Mouse (Mus musculus): ENCODE results near the gene Smpdl3a. TPM values are rescaled to one million over a fixed set of nuclear protein-coding genes. Genes with fewer than 3 reads are reported as not detected.

Gene Smpdl3a
- polyA plus RNA-seq (2015; fragmentation: Nextera tagmentation; extraction: Ambion mirVana): 65.1 and 67.5 TPM in 2 replicates

DNA sequence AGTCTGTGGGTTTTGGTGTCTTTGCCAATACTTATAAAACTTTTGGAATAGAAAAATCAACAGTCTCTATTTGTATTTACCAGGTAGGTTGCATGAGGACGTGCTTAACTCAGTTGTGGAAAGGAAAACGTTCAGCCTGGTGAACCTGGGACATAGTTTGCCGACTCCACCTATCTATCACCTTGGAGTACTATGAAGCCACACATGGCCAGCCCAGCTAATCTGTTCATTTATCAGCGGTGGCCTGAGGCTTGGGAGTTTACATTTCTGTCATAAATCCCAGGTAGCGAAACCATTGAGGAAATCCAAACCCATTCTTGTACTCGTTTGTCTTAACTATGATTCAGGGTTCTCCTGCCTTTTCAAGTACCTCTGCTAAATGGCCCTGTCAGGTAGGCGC, at the start of gene Smpdl3a:
TSS of gene Smpdl3a (plus strand) at position 318 of the 400 bp plus-strand sequence.
- Histone ChIP-seq H3K9ac (ENCODE audit: low read length) (peak within 1 kb of the TSS; percentile 87), H3K27me3 (ENCODE audit: control insufficient read depth, insufficient read depth, low read length) (no peaks in the 10 kb centered on the region), H3K27ac (replicated peaks) (peak within 1 kb of the TSS; percentile 95), H3K36me3 (ENCODE audit: control insufficient read depth, insufficient read depth, low read length) (no peaks in the 10 kb centered on the region), H3K4me3 (ENCODE audit: low read depth, low read length) (peak within 1 kb of the TSS; percentile 68), H3K4me2 (replicated peaks; ENCODE audit: low read depth) (peak within 1 kb of the TSS; percentile 96), H3K4me1 (replicated peaks; ENCODE audit: control insufficient read depth, insufficient read depth) (0 out of 2 replicates have a peak, but pooled peaks cover 2% of the 10 kb centered on the region), H3K9me3 (ENCODE audit: control insufficient read depth, low read length) (no peaks in the 10 kb centered on the region)
- WGBS: 45% methylated on average over 7 of the region's 7 CpGs
- peak; percentile 74 for ATAC-seq (ENCODE audit: low FRiP score, low TSS enrichment)
- no peak for TF ChIP-seq CTCF (IDR thresholded peaks at IDR 0.05; ENCODE audit: low read depth)
- TF ChIP-seq EP300 (optimal IDR thresholded peaks at IDR 0.05): no peak
- no peak for DNase-seq (ENCODE audit: low spot score)

DNA sequence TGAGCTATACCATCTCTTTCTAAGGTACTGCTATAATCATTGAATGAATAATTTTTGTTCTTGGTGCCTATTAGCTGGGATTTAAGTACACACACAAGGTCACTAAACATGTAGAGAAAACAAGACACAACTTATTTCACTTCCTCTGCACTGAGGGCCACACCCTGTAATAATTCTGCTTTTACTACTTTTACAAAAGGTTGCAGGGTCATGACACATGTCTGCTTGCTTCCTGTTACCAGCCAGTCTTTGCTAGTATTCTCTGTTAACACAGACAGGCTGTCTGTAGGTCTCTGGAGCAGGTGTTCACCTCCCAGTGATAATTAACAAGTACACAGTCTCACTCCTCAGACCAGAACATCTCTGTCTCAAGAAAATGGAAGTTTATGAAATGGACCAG, 48.7 kb upstream of the Smpdl3a start:
- H3K27me3 ChIP-seq (ENCODE audit: control insufficient read depth, insufficient read depth, low read length): no peaks in the 10 kb centered on the region
- no peaks in the 10 kb centered on the region for H3K4me1 ChIP-seq (replicated peaks; ENCODE audit: control insufficient read depth, insufficient read depth)
- TF ChIP-seq EP300 (optimal IDR thresholded peaks at IDR 0.05) (no peak), CTCF (IDR thresholded peaks at IDR 0.05; ENCODE audit: low read depth) (no peak)
- no peak overlapping the region for H3K4me2 ChIP-seq (replicated peaks; ENCODE audit: low read depth)
- no peaks in the 10 kb centered on the region for H3K36me3 ChIP-seq (ENCODE audit: control insufficient read depth, insufficient read depth, low read length)
- no peak for ATAC-seq (ENCODE audit: low FRiP score, low TSS enrichment)
- H3K9me3 ChIP-seq (ENCODE audit: control insufficient read depth, low read length): no peaks in the 10 kb centered on the region
- no peak overlapping the region for H3K9ac ChIP-seq (ENCODE audit: low read length)
- H3K4me3 ChIP-seq (ENCODE audit: low read depth, low read length): no peak overlapping the region
- DNase-seq (ENCODE audit: low spot score): no peak
- H3K27ac ChIP-seq (replicated peaks): no peak overlapping the region

DNA sequence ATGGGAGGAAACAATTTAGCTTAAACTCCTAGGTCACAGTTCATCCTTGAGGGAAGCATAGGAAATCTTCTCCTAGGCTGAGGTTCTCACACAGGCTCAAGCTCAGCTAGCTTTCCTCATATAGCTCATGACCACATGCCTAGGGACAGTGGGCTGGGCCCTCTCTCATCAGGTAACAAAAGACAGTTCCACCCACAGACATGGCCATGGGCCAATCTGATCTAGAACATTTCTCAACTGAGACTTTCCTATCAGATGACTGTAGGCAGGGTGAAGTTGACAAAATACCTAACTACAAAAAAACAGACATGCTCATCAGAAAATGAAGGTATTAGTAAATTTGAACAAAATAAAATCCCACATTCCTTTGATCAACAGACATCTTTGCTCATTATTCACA, 47.0 kb upstream of the Smpdl3a start:
- Histone ChIP-seq H3K27ac (replicated peaks) (no peak overlapping the region), H3K4me1 (replicated peaks; ENCODE audit: control insufficient read depth, insufficient read depth) (no peaks in the 10 kb centered on the region), H3K27me3 (ENCODE audit: control insufficient read depth, insufficient read depth, low read length) (no peaks in the 10 kb centered on the region), H3K9ac (ENCODE audit: low read length) (no peak overlapping the region), H3K36me3 (ENCODE audit: control insufficient read depth, insufficient read depth, low read length) (no peaks in the 10 kb centered on the region), H3K4me3 (ENCODE audit: low read depth, low read length) (no peak overlapping the region), H3K9me3 (ENCODE audit: control insufficient read depth, low read length) (no peaks in the 10 kb centered on the region), H3K4me2 (replicated peaks; ENCODE audit: low read depth) (no peak overlapping the region)
- DNase-seq (ENCODE audit: low spot score) (no peak), ATAC-seq (ENCODE audit: low FRiP score, low TSS enrichment) (no peak)
- TF ChIP-seq CTCF (IDR thresholded peaks at IDR 0.05; ENCODE audit: low read depth) (no peak), EP300 (optimal IDR thresholded peaks at IDR 0.05) (no peak)

DNA sequence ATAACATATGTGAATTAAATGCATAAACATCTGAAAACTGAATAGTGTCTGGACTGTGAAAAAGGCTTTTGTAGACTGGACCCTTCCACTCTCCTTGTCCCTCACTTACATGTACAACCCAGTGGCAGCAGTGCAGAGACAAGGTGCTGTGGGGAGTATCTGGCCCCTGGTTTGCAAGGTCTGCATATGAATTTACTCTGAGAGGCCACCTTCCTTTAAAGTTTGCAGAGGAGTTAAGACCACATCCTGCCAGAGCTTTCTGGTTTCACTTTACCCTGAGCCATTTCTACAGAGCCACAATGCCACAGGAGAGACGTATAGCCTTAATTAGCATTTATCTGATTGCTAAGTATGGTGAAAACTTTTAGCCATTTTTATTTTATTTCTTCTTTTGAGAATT, 40.8 kb upstream of the Smpdl3a start:
- Histone ChIP-seq H3K27me3 (ENCODE audit: control insufficient read depth, insufficient read depth, low read length) (no peaks in the 10 kb centered on the region), H3K36me3 (ENCODE audit: control insufficient read depth, insufficient read depth, low read length) (no peaks in the 10 kb centered on the region), H3K27ac (replicated peaks) (no peak overlapping the region), H3K4me1 (replicated peaks; ENCODE audit: control insufficient read depth, insufficient read depth) (no peaks in the 10 kb centered on the region), H3K4me2 (replicated peaks; ENCODE audit: low read depth) (no peak overlapping the region), H3K9me3 (ENCODE audit: control insufficient read depth, low read length) (no peaks in the 10 kb centered on the region), H3K4me3 (ENCODE audit: low read depth, low read length) (no peak overlapping the region), H3K9ac (ENCODE audit: low read length) (no peak overlapping the region)
- WGBS: 56% methylated on average over 1 of the region's 1 CpGs
- TF ChIP-seq EP300 (optimal IDR thresholded peaks at IDR 0.05) (no peak), CTCF (IDR thresholded peaks at IDR 0.05; ENCODE audit: low read depth) (no peak)
- ATAC-seq (ENCODE audit: low FRiP score, low TSS enrichment): no peak
- DNase-seq (ENCODE audit: low spot score): no peak

DNA sequence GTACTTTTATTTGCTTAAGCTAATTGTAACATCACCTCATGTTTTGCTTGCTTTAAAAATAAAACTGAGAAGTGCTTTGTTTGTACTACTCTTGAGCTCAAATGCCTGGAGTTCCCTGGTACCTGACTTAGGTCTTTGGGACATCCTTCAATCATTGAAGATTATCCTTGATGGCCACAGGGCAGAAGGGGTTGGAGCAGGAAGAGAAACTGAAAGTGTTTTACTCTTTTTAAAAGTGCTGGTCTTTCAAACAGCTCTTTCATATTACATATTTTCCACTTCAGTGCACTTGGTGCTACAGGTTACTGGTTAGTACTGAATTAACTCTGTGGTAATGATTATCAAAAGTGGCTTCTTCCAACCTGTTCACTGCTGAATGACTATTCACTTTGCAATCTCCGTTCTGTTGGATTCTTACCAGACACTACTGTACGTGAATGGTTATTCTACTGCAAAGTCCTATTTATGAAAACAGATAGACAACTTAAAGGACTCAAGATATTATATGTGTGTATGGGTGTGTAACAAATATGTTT, 38.9 kb upstream of the Smpdl3a start:
- Histone ChIP-seq H3K4me3 (ENCODE audit: low read depth, low read length) (no peak overlapping the region), H3K9me3 (ENCODE audit: control insufficient read depth, low read length) (no peaks in the 10 kb centered on the region), H3K4me2 (replicated peaks; ENCODE audit: low read depth) (no peak overlapping the region), H3K4me1 (replicated peaks; ENCODE audit: control insufficient read depth, insufficient read depth) (no peaks in the 10 kb centered on the region), H3K27me3 (ENCODE audit: control insufficient read depth, insufficient read depth, low read length) (no peaks in the 10 kb centered on the region), H3K36me3 (ENCODE audit: control insufficient read depth, insufficient read depth, low read length) (no peaks in the 10 kb centered on the region), H3K9ac (ENCODE audit: low read length) (no peak overlapping the region), H3K27ac (replicated peaks) (no peak overlapping the region)
- no peak for ATAC-seq (ENCODE audit: low FRiP score, low TSS enrichment)
- 86% methylated on average over 2 of the region's 2 CpGs for WGBS
- TF ChIP-seq CTCF (IDR thresholded peaks at IDR 0.05; ENCODE audit: low read depth) (no peak), EP300 (optimal IDR thresholded peaks at IDR 0.05) (no peak)
- no peak for DNase-seq (ENCODE audit: low spot score)

DNA sequence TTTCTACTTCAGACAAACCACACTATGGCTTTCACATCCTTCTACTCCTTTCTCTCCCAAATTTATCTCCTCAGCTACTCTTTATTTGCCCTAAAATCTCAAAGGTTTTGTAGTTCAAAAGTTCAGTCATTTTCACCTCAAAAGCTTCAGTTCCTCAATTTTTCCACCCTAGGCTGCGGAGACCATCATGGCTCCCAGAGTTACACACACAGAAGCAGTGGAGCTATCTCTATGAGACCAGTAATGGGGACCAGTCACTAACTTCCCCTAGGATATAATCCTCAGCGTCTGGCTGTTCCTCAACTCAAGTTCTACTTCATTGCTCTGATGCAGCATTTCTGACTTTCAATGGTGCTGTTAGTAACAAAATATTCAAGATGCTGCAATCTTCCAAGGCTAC, 35.1 kb upstream of the Smpdl3a start:
- Histone ChIP-seq H3K4me1 (replicated peaks; ENCODE audit: control insufficient read depth, insufficient read depth) (no peaks in the 10 kb centered on the region), H3K36me3 (ENCODE audit: control insufficient read depth, insufficient read depth, low read length) (no peaks in the 10 kb centered on the region), H3K4me2 (replicated peaks; ENCODE audit: low read depth) (no peak overlapping the region), H3K4me3 (ENCODE audit: low read depth, low read length) (no peak overlapping the region), H3K9me3 (ENCODE audit: control insufficient read depth, low read length) (no peaks in the 10 kb centered on the region), H3K27ac (replicated peaks) (no peak overlapping the region), H3K9ac (ENCODE audit: low read length) (no peak overlapping the region), H3K27me3 (ENCODE audit: control insufficient read depth, insufficient read depth, low read length) (no peaks in the 10 kb centered on the region)
- TF ChIP-seq CTCF (IDR thresholded peaks at IDR 0.05; ENCODE audit: low read depth) (no peak), EP300 (optimal IDR thresholded peaks at IDR 0.05) (no peak)
- no peak for DNase-seq (ENCODE audit: low spot score)
- 95% methylated on average over 2 of the region's 2 CpGs for WGBS
- ATAC-seq (ENCODE audit: low FRiP score, low TSS enrichment): no peak

Data from stomach, postnatal 0 days (tissue).